Mouse (Mus musculus): ENCODE data around the gene Tcam1. TPM values are rescaled to one million over a fixed set of nuclear protein-coding genes. Genes with fewer than 3 reads are reported as not detected.
A peak's percentile ranks its signal among the peaks of the same experiment; 100 is the strongest.
"Not testable (repeated sequence)": the region's sequence is repeated elsewhere in the genome, so short reads cannot be mapped to it uniquely, and the experiment has no call there.

Tcam1 gene
- total and polyA plus RNA-seq, 3 experiments = 4.6 to 8.9 TPM; not detected in 1

DNA sequence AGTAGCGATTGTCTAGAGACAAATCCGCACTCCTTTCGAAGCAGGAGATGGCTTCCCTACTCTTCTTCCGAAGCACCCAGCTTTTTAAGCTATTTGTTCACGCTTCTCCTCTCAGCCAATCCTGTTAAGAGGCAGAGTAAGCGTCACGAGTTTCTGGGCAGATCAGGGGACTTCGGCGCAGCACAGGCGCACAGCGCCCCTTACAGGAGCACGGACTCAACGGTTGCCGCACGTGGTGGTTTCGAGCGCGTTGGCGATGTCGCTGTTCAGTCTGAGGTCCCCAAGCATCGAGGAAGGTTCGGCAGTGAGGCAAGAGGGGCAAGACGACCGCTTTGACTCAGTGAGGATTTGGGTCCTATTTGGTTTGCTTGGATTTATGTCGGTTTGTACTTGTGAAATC lies at the start of gene Tcam1 (continued):
- TF ChIP-seq ELF1 (IDR thresholded peaks at IDR 0.05; ENCODE audit: low read depth, low read length) (no peak; the same call in 1 of the 2 replicates), ZC3H11A (IDR thresholded peaks at IDR 0.05; ENCODE audit: low read depth, low read length) (no peak; the same call in 1 of the 2 replicates)

DNA sequence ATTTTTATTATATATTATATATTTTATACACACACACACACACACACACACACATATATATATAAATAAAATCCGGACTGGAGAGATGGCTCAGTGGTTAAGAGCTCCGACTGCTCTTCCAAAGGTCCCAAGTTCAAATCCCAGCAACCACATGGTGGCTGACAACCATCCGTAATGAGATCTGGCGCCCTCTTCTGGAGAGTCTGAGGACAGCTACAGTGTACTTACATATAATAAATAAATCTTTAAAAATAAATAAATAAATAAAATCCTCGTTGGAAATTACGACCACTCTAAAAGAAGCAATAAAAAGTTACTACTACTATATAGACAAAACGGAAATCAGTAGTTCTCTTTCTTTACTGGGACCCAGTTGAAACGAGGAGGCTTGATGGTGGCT lies 42.5 kb upstream of the Tcam1 start:
- not testable (repeated sequence) for H3K9me3 ChIP-seq (replicated peaks; ENCODE audit: insufficient read depth, low read length); H3K4me3 ChIP-seq (ENCODE audit: control insufficient read depth in 1 of 2, insufficient read depth in 1 of 2, low read depth in 2 of 2, low read length in 2 of 2); H3K4me1 ChIP-seq (ENCODE audit: control insufficient read depth in 1 of 2, insufficient read depth in 2 of 2, low read length in 2 of 2); H3K27me3 ChIP-seq (ENCODE audit: control insufficient read depth in 1 of 2, insufficient read depth in 2 of 2, low read length in 2 of 2); DNase-seq (ENCODE audit: low read depth, low spot score); H3K27ac ChIP-seq (ENCODE audit: control insufficient read depth, low read depth, low read length); H3K9ac ChIP-seq (ENCODE audit: control insufficient read depth, low read depth, low read length, poor library complexity, severe bottlenecking); H3K79me2 ChIP-seq (ENCODE audit: control insufficient read depth, insufficient read depth, low read length, poor library complexity)
- H3K36me3 ChIP-seq (ENCODE audit: control insufficient read depth in 1 of 2, insufficient read depth in 2 of 2, low read length in 2 of 2) = peaks cover 0 to 64% of the 10 kb centered on the region in 2 experiments; a peak in 3 of 4 replicates
- peak; percentile 8 to 15 (median 9); a peak in 1 of 6 replicates for TF ChIP-seq CTCF (IDR thresholded peaks at IDR 0.05 in 2 of 3, conservative IDR thresholded peaks at IDR 0.05 in 1 of 3; ENCODE audit: control insufficient read depth in 1 of 3, insufficient read depth in 1 of 3, low read depth in 2 of 3, low read length in 3 of 3, poor library complexity in 1 of 3, severe bottlenecking in 1 of 3)

GRCm38 (mm10) chr11:106246834-106247233 lies 29.6 kb upstream of the Tcam1 start:
- H3K27ac ChIP-seq (ENCODE audit: control insufficient read depth, low read depth, low read length) = no peak overlapping the region
- TF ChIP-seq ZNF384 (IDR thresholded peaks at IDR 0.05; ENCODE audit: low read depth, low read length) (peak; percentile 36; the same call in 1 of the 2 replicates), MYC (IDR thresholded peaks at IDR 0.05; ENCODE audit: low read depth, low read length) (peak; percentile 44; the same call in 1 of the 2 replicates), MEF2A (IDR thresholded peaks at IDR 0.05; ENCODE audit: extremely low read depth, insufficient replicate concordance, low read depth, low read length, poor library complexity, severe bottlenecking) (no peak), POLR2AphosphoS5 (IDR thresholded peaks at IDR 0.05; ENCODE audit: borderline replicate concordance, low read depth, low read length) (no peak), ZC3H11A (IDR thresholded peaks at IDR 0.05; ENCODE audit: low read depth, low read length) (0 out of 2 replicates have a peak, but pooled peaks have one; percentile 7), CHD2 (IDR thresholded peaks at IDR 0.05; ENCODE audit: low read length) (no peak), MAZ (IDR thresholded peaks at IDR 0.05; ENCODE audit: low read depth, low read length) (no peak), RAD21 (IDR thresholded peaks at IDR 0.05; ENCODE audit: low read depth, low read length) (peak; percentile 68), USF2 (IDR thresholded peaks at IDR 0.05; ENCODE audit: borderline replicate concordance in 1 of 2, insufficient read depth in 1 of 2, low read depth in 1 of 2, low read length in 2 of 2) (no peak), BHLHE40 (IDR thresholded peaks at IDR 0.05; ENCODE audit: borderline replicate concordance, low read depth, low read length) (no peak), CTCF (IDR thresholded peaks at IDR 0.05 in 2 of 3, conservative IDR thresholded peaks at IDR 0.05 in 1 of 3; ENCODE audit: control insufficient read depth in 1 of 3, insufficient read depth in 1 of 3, low read depth in 2 of 3, low read length in 3 of 3, poor library complexity in 1 of 3, severe bottlenecking in 1 of 3) (peak; percentile 61 to 78 (median 76)), EP300 (IDR thresholded peaks at IDR 0.05; ENCODE audit: low read depth in 1 of 2, low read length in 2 of 2) (no peak), POLR2AphosphoS2 (IDR thresholded peaks at IDR 0.05; ENCODE audit: low read length) (no peak), TBP (IDR thresholded peaks at IDR 0.05; ENCODE audit: low read depth, low read length) (no peak), SMC3 (IDR thresholded peaks at IDR 0.05; ENCODE audit: low read depth, low read length) (peak; percentile 66), GABPA (IDR thresholded peaks at IDR 0.05; ENCODE audit: low read depth, low read length) (no peak), SIN3A (IDR thresholded peaks at IDR 0.05; ENCODE audit: low read length) (no peak)
- H3K36me3 ChIP-seq (ENCODE audit: control insufficient read depth in 1 of 2, insufficient read depth in 2 of 2, low read length in 2 of 2) = peaks cover 0 to 59% of the 10 kb centered on the region in 2 experiments; a peak in 2 of 4 replicates
- peaks cover 3% of the 10 kb centered on the region; the same call in 1 of the 2 replicates for H3K79me2 ChIP-seq (ENCODE audit: control insufficient read depth, insufficient read depth, low read length, poor library complexity)
- no peak overlapping the region for H3K9ac ChIP-seq (ENCODE audit: control insufficient read depth, low read depth, low read length, poor library complexity, severe bottlenecking)
- no peaks in the 10 kb centered on the region for H3K27me3 ChIP-seq (ENCODE audit: control insufficient read depth in 1 of 2, insufficient read depth in 2 of 2, low read length in 2 of 2)
- no peaks in the 10 kb centered on the region for H3K4me1 ChIP-seq (ENCODE audit: control insufficient read depth in 1 of 2, insufficient read depth in 2 of 2, low read length in 2 of 2)
- H3K4me3 ChIP-seq (ENCODE audit: control insufficient read depth in 1 of 2, insufficient read depth in 1 of 2, low read depth in 2 of 2, low read length in 2 of 2) = no peak overlapping the region
- DNase-seq (ENCODE audit: low read depth, low spot score) = peak; percentile 75
- no peaks in the 10 kb centered on the region for H3K9me3 ChIP-seq (replicated peaks; ENCODE audit: insufficient read depth, low read length)
